Mouse (Mus musculus) gonadal fat pad, adult 2 months (tissue): Measurements from ENCODE around the gene A4gnt. TPM values are rescaled to one million over a fixed set of nuclear protein-coding genes. Genes with fewer than 3 reads are reported as not detected.

Experiments
- DNase-seq: peaks from one replicate; pipeline ENCODE4 v3.0.0-alpha.2; 2012; ENCODE audit warnings: low read depth
- polyA plus RNA-seq: library from polyadenylated mRNA; depleted of rRNA; stranded (reverse); fragments of >200 nt; gene quantifications from 2 replicates; pipeline ENCODE4 v1.2.3, GENCODE M21; 2012; rRNA removed

Gene A4gnt
- polyA plus RNA-seq, 1 experiment, result not detected

DNA sequence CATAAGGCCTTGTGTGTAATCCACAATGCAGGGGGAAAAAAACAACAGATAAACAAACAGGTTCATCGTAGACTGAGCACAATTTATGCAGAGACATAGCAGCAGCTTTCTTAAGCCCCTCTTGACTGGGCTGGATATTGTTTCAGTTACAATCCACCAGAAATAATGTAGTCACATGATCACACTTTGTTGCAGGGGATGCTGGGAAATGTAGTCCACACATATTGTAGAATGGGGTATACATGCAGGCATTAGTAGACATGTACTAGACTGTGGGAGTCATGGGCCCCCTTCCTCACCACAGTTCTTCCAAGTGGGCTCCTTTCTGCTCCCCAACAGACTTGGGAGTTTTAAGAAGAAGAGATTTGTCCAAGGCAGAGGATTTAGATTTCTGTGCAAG is 24.5 kb downstream of the A4gnt start:
- no peak for DNase-seq

DNA sequence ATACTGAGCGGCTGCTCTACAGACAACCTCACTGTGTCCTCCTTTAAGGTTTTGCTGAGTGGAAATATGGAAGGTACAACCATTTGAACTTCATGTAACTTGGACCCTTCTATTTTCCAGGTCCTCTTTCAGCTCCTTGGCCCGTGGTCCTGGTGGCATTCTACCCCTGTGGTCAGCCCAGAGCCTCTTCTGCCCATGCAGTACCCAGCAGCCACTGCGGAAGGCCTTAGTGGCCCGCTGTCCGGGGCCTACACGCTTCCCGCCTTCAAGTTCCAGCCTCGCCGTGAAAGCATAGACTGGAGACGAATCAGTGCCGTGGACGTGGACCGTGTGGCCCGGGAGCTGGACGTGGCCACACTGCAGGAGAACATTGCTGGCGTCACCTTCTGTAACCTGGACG is 24.9 kb downstream of the A4gnt start:
- no peak for DNase-seq

DNA sequence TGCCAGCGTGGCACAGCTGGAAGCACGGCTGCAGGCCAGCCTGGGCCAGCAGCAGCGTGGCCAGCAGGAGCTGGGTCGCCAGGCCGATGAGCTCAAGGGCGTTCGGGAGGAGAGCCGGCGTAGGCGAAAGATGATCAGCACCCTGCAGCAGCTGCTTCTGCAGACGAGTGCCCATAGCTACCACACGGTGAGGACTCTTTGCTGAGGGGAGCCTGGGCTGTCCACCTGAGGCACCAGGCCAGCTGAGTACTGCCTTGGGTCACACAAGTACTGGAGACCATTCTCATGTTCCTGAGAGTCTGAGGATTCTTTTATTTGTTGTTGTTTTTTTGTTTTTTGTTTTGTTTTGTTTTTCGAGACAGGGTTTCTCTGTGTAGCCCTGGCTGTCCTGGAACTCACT is 25.4 kb downstream of the A4gnt start:
- DNase-seq, result no peak

DNA sequence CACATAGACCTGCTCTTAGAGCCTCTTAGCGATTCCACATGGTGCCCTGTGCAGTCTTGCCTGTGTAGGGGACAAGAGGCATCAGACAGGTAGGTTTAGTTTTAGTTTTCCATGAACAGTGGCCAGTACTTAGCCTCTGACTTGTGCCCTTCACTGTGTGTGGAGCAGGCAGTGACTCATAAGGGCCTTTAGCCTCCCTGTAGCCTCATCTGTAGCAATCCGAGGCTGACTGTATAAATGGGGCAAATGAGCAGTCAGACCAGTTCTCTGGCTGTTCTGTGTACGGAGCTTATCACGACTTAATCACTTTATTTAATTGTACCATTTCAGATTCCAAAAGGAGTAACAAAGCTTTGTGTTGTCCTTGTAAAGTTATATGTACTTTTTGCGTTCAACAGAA is 27.7 kb downstream of the A4gnt start:
- peak; percentile 89 for DNase-seq

DNA sequence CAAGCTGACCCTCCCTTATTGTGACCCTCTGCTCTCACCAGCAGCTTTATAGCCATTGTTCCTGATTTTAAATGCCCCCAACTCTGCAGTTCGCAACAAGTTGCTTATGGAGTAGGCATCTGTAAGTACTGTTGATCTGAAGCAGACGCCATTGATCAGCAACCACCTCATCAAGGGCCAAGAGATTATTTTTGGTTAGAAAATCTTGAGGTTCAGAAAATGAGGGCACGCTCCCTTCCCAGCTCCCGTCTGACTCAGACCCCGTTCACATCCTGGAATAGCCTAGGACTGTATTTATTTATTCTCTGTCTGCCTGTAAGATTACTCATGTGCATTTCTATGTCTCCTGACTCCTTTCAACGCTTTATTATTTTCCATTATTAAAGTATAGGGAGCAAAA is 33.1 kb downstream of the A4gnt start:
- no peak for DNase-seq

DNA sequence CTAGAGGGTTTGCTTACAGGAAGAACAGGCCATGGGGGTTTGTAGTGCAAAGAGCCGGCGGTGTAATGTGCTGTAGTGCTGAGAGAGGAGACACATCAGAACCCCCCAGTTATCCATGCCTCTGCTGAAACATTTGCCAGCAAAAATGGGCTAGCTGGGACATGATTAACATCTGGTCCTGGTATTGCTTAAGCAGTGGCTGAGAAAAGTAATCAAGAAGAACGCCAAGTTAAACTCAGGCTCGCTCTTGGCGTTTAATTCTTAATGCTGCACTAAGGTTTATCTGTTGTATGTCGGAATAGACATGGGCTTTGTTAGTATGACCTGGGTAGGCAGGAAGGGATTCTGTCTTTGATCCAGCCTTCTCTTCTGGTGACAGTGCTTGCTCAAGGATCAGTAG is 33.8 kb downstream of the A4gnt start:
- DNase-seq, result peak; percentile 92

DNA sequence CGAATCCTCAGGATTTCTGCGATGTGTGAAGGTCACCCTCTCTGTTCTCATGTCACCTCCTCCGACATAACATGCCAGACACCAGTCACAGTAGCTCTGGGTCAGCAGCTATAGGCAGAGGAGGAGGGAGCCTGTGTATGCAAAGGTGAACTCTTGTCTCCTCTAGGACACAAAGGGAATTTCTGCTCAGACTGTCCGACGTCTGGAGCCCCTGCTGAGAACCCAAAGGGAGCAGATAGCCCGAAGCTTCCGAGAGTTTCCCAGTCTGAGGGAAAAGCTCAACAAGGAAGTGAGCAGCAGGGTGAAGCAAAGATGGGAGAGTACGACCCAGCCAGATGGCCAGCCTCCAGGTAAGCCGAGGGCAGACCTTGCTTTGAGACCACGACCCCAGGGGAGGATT is 48.5 kb downstream of the A4gnt start:
- no peak for DNase-seq

DNA sequence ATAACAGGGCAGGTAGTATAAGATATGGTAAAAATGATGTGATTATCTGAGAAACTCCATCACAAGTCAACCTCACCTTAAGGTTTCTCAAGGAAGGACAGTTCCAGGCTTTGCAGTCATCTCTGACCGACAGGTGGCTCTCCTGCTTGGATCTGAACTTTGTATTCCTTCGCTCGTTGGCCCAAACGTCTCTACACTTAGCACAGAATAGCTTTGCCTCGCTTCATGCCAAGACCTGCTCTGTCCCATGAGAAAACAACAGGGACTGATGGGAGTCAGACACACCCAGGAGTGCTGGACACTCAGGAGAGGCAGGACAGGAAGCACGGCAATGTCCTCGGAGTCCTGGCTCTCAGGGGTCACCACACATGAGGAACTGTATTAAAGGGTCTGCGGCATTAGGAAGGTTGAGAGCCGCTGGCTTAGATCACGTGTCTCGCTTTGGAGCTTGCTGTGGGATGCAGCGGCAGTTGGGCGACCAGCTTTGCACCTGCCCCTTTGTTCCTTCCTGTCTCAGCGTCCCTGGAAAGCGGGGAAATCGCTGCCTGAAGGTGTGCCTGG is 49.4 kb downstream of the A4gnt start:
- no peak for DNase-seq

DNA sequence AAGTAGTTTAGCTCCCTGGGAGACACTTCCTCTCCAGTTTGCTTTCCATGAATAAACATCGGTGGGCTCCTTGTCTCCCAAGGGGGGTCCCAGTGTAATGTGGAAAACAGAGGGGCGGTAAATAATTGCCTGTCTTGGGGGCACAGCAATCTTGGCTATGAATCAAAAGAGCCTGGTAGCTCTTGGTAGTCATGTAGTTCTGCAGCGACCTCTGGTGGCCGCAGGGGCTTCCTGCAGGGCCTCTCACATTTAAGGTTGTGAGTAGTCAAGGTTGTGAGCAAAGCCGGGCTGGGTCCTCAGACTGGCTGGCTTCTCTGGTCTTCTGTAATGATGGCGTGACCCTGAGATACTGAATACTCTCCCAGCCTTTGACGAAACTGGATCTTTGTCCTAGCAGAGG is 50.1 kb downstream of the A4gnt start:
- DNase-seq, result no peak

DNA sequence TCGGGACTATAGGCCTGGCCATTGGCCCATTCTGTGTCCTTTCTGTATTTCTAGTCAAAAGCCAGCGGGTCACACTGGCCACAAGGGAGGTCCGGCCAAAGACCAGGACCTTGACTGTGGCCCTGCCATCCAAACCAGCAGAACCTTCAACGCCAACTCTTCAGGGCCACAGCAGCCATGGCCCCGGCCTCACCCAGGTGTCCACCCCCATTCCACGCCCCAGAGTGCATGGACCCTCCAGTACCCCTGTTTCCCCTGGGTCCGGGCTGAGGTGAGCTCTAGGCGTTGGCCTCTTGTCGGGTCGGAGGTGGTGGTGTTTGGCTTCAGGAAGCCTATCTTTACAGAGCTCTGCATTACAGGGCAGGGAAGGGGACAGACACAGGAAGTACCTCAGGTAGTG is 50.6 kb downstream of the A4gnt start:
- no peak for DNase-seq

DNA sequence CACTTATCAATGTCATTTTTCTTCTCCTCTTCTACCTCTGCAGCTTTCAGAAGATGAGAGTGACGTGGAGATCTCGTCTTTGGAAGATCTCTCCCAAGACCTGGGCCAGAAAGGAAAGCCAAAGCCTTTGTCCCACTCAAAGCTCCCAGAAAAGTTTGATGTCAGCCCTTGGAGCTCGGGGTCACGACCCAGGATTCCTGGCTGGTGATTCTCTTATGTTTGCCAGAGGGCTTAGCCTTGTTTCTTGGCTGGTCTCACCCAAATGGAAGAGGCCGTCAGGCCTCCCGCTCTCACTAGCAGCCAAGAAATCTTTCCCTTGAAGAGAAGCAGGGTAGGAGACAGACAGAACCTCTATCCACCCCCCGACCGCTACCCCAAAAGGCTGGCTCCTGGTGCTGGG is 55.3 kb downstream of the A4gnt start:
- DNase-seq, result no peak

DNA sequence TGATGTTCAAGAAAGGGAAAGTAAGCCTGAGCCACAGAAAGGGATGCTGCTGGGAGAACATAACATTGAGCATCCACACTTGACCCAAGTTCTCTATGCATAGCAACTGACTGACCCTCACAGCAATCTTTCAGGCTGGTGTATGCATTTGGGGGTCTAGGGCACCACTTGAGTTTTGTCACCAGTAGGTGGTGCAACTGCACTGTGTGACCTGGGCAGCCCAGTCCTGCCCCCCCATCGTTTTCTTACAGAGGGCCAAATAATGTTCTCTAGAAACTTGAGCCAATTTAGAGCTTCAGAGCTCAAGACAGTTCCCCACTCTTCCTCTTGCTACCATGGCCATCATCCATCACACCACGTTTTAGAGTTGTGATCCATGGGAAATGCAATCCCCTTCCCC is 59.3 kb downstream of the A4gnt start:
- no peak for DNase-seq

Other genes starting within 250 kb of the A4gnt start
- gene Mras, start 175.1 kb upstream of the A4gnt start, polyA plus RNA-seq, result 20.7 and 30.7 TPM in 2 replicates
- 1.6 and 3.1 TPM in 2 replicates for gene Nme9, start 161.0 kb upstream of the A4gnt start, polyA plus RNA-seq
- 12.5 and 13.5 TPM in 2 replicates for gene Armc8, start 43.6 kb upstream of the A4gnt start, polyA plus RNA-seq
- gene Dbr1, start 36.7 kb upstream of the A4gnt start, polyA plus RNA-seq, result 5.9 and 7.7 TPM in 2 replicates
- 2.0 and 2.9 TPM in 2 replicates for gene Dzip1l, start 17.0 kb downstream of the A4gnt start, polyA plus RNA-seq
- gene Cldn18, start 104.8 kb downstream of the A4gnt start, polyA plus RNA-seq, result not detected in 2 replicates